Mouse (Mus musculus) mesoderm, embryonic 11.5 days (tissue): Measurements from ENCODE around the gene Tspan14.

Experiments
- DNase-seq: peaks from one replicate; pipeline ENCODE4 v3.0.0-alpha.2; 2012; ENCODE audit warnings: low read depth, low spot score

Tspan14 gene

GRCm38 (mm10) chr14:40975127-40975721 lies 8.6 kb upstream of the Tspan14 start:
- DNase-seq = peak; percentile 80

GRCm38 (mm10) chr14:40968051-40968450 lies 1.4 kb upstream of the Tspan14 start:
- no peak for DNase-seq

GRCm38 (mm10) chr14:40967598-40967900 lies 942 bp upstream of the Tspan14 start:
- DNase-seq = no peak

GRCm38 (mm10) chr14:40966862-40967597 lies 423 bp upstream of the Tspan14 start:
- peak; percentile 98 for DNase-seq

- no peak for DNase-seq
Observed at GRCm38 (mm10) chr14:40965507-40966356, 875 bp downstream of the Tspan14 start.

GRCm38 (mm10) chr14:40964881-40965280 lies 1.7 kb downstream of the Tspan14 start:
- no peak for DNase-seq

- no peak for DNase-seq
Observed at GRCm38 (mm10) chr14:40964214-40964610, 2.4 kb downstream of the Tspan14 start.

GRCm38 (mm10) chr14:40963501-40964213 lies 3.0 kb downstream of the Tspan14 start:
- DNase-seq = no peak

GRCm38 (mm10) chr14:40962365-40963290 lies 4.0 kb downstream of the Tspan14 start:
- no peak for DNase-seq

GRCm38 (mm10) chr14:40960237-40960636 lies 6.4 kb downstream of the Tspan14 start:
- DNase-seq = no peak

- no peak for DNase-seq
Observed at GRCm38 (mm10) chr14:40959586-40959985, 7.0 kb downstream of the Tspan14 start.

- no peak for DNase-seq
Observed at GRCm38 (mm10) chr14:40958986-40959381, 7.6 kb downstream of the Tspan14 start.

GRCm38 (mm10) chr14:40958083-40958985 lies 8.3 kb downstream of the Tspan14 start:
- no peak for DNase-seq

GRCm38 (mm10) chr14:40957607-40958006 lies 9.0 kb downstream of the Tspan14 start:
- peak; percentile 60 for DNase-seq

- DNase-seq = peak; percentile 88
Observed at GRCm38 (mm10) chr14:40956252-40957146, 10.1 kb downstream of the Tspan14 start.

GRCm38 (mm10) chr14:40955596-40956251 lies 10.9 kb downstream of the Tspan14 start:
- no peak for DNase-seq

GRCm38 (mm10) chr14:40955146-40955545 lies 11.5 kb downstream of the Tspan14 start:
- DNase-seq = no peak

- no peak for DNase-seq
Observed at GRCm38 (mm10) chr14:40953381-40953780, 13.2 kb downstream of the Tspan14 start.
